ENCODE assay signal across 8 mouse cellular contexts in genomic region chr4:105108641-105109198, GRCm38 (mm10). TPM values are rescaled to one million over a fixed set of nuclear protein-coding genes. Genes with fewer than 3 reads are reported as not detected.
DNase-seq lines count a peak whose midpoint lies in the region; ATAC-seq lines count a peak whose summit lies in the region.

No protein-coding gene starts in this region.

- H3K4me1 ChIP-seq in heart, embryonic 11.5 days (ENCODE audit: control insufficient read depth, insufficient read depth, low read length): peaks cover 4% of the 10 kb centered on the region; the same call in 1 of the 2 replicates
- peaks cover 28% of the 10 kb centered on the region for H3K4me1 ChIP-seq in forebrain, embryonic 10.5 days
- H3K4me1 ChIP-seq in midbrain, embryonic 16.5 days (ENCODE audit: control insufficient read depth, insufficient read depth, low read length): peaks cover 17% of the 10 kb centered on the region

- DNase-seq in heart, adult 9 months (ENCODE audit: low spot score in 2 of 2): no peak
- DNase-seq in forebrain, embryonic 10.5 days (ENCODE audit: extremely low spot score, low spot score): no peak
- DNase-seq in kidney, postnatal 14 days: peak; percentile 57
- DNase-seq in embryo, embryonic 11 days: no peak
- DNase-seq in spleen, postnatal 36 days (ENCODE audit: low spot score in 2 of 2): no peak
- no peak for DNase-seq in adipocyte (ENCODE audit: low spot score)

- 22% methylated on average over 5 of the region's 5 CpGs for WGBS in heart, embryonic 11.5 days (ENCODE audit: insufficient replicate concordance)
- 13% methylated on average over 5 of the region's 5 CpGs for WGBS in forebrain, embryonic 10.5 days
- 11% methylated on average over 5 of the region's 5 CpGs for WGBS in midbrain, embryonic 16.5 days

- no peaks in the 10 kb centered on the region for H3K9me3 ChIP-seq in heart, embryonic 11.5 days (replicated peaks; ENCODE audit: control insufficient read depth, low read length)
- H3K9me3 ChIP-seq in forebrain, embryonic 10.5 days: no peaks in the 10 kb centered on the region
- no peaks in the 10 kb centered on the region for H3K9me3 ChIP-seq in midbrain, embryonic 16.5 days (replicated peaks; ENCODE audit: control insufficient read depth, low read length, poor library complexity, severe bottlenecking)

- peak overlapping the region; percentile 93 for H3K27ac ChIP-seq in heart, embryonic 11.5 days (ENCODE audit: low read depth, low read length)
- H3K27ac ChIP-seq in forebrain, embryonic 10.5 days: no peak overlapping the region
- peak overlapping the region; percentile 92 for H3K27ac ChIP-seq in midbrain, embryonic 16.5 days (ENCODE audit: low read length)

- H3K4me3 ChIP-seq in heart, embryonic 11.5 days (ENCODE audit: low read depth, low read length): peak overlapping the region; percentile 81
- peak overlapping the region; percentile 80 for H3K4me3 ChIP-seq in forebrain, embryonic 10.5 days
- H3K4me3 ChIP-seq in midbrain, embryonic 16.5 days (ENCODE audit: low read depth, low read length): peak overlapping the region; percentile 82

- ATAC-seq in heart, embryonic 11.5 days (replicated peaks; ENCODE audit: insufficient number of reproducible peaks, low FRiP score, low TSS enrichment): no peak
- no peak for ATAC-seq in midbrain, embryonic 16.5 days

- peak overlapping the region; percentile 75 for H3K4me2 ChIP-seq in heart, embryonic 11.5 days
- peak overlapping the region; percentile 60 for H3K4me2 ChIP-seq in midbrain, embryonic 16.5 days (ENCODE audit: low read length)

- H3K36me3 ChIP-seq in heart, embryonic 11.5 days (ENCODE audit: control insufficient read depth, insufficient read depth, low read length): no peaks in the 10 kb centered on the region
- no peaks in the 10 kb centered on the region for H3K36me3 ChIP-seq in forebrain, embryonic 10.5 days (replicated peaks)
- no peaks in the 10 kb centered on the region for H3K36me3 ChIP-seq in midbrain, embryonic 16.5 days (ENCODE audit: control insufficient read depth, insufficient read depth, low read length)

- H3K9ac ChIP-seq in heart, embryonic 11.5 days (ENCODE audit: low read depth, low read length): peak overlapping the region; percentile 94
- peak overlapping the region; percentile 95 for H3K9ac ChIP-seq in midbrain, embryonic 16.5 days (ENCODE audit: low read depth, low read length)

- H3K27me3 ChIP-seq in heart, embryonic 11.5 days (ENCODE audit: control insufficient read depth, insufficient read depth, low read length): peaks cover 4% of the 10 kb centered on the region; the same call in 1 of the 2 replicates
- H3K27me3 ChIP-seq in forebrain, embryonic 10.5 days (ENCODE audit: poor library complexity, severe bottlenecking): peaks cover 34% of the 10 kb centered on the region
- no peaks in the 10 kb centered on the region for H3K27me3 ChIP-seq in midbrain, embryonic 16.5 days (ENCODE audit: control insufficient read depth, insufficient read depth, low read depth, low read length)

RNA-seq across cellular contexts. Expression of gene Prkaa2, which starts 1.0 kb away (rescaled TPM):
- polyA plus RNA-seq in heart, embryonic 11.5 days (2014; fragmentation: Nextera tagmentation; extraction: Ambion mirVana): 38.8 and 49.1 TPM in 2 replicates
- 1.2 and 1.7 TPM in 2 replicates for polyA plus RNA-seq in forebrain, embryonic 10.5 days (2016; fragmentation: Nextera tagmentation; extraction: Ambion mirVana)
- polyA plus RNA-seq in midbrain, embryonic 16.5 days (2015; fragmentation: Nextera tagmentation; extraction: Ambion mirVana): 17.7 and 18.6 TPM in 2 replicates

RNA-seq across cellular contexts. Expression of gene Plpp3, which starts 48.4 kb away (rescaled TPM):
- 23.8 and 25.7 TPM in 2 replicates for polyA plus RNA-seq in heart, embryonic 11.5 days (2014; fragmentation: Nextera tagmentation; extraction: Ambion mirVana)
- polyA plus RNA-seq in forebrain, embryonic 10.5 days (2016; fragmentation: Nextera tagmentation; extraction: Ambion mirVana): 57.2 and 59.4 TPM in 2 replicates
- polyA plus RNA-seq in midbrain, embryonic 16.5 days (2015; fragmentation: Nextera tagmentation; extraction: Ambion mirVana): 71.7 and 102 TPM in 2 replicates
